Mouse (Mus musculus) frontal cortex, adult (tissue): ENCODE data around the gene Cabp4.

Experiments
- ATAC-seq: cut with Nextera tagmentation; 2 replicates; pipeline ENCODE4 v1.9.2; 2017; ENCODE audit warnings: mild to moderate bottlenecking, moderate library complexity, mixed read lengths; ENCODE audit not compliant: low TSS enrichment

The Cabp4 gene

GRCm38 (mm10) chr19:4164721-4165120, 20.9 kb upstream of the Cabp4 start:
- ATAC-seq = no peak

GRCm38 (mm10) chr19:4164100-4164499, 20.3 kb upstream of the Cabp4 start:
- no peak for ATAC-seq

- no peak for ATAC-seq
These were observed 19.7 kb upstream of the Cabp4 start for GRCm38 (mm10) chr19:4163543-4163887.

- peak; percentile 88 for ATAC-seq
These were observed 19.1 kb upstream of the Cabp4 start, which contains the start of gene Rps6kb2 for GRCm38 (mm10) chr19:4162646-4163542. Rps6kb2 (minus strand) TSS chr19:4163354.

- ATAC-seq = no peak
These were observed 15.2 kb upstream of the Cabp4 start for GRCm38 (mm10) chr19:4159049-4159448.

- ATAC-seq = no peak
These were observed 12.9 kb upstream of the Cabp4 start for GRCm38 (mm10) chr19:4156771-4157170.

- no peak for ATAC-seq
These were observed 12.3 kb upstream of the Cabp4 start for GRCm38 (mm10) chr19:4156073-4156579.

GRCm38 (mm10) chr19:4155223-4156072, 11.6 kb upstream of the Cabp4 start:
- no peak for ATAC-seq

- ATAC-seq = no peak
These were observed 10.8 kb upstream of the Cabp4 start for GRCm38 (mm10) chr19:4154437-4155222.

- ATAC-seq = no peak
These were observed 9.4 kb upstream of the Cabp4 start, which contains the start of gene Ptprcap for GRCm38 (mm10) chr19:4153232-4153654. Ptprcap (plus strand) TSS chr19:4153604.

GRCm38 (mm10) chr19:4152445-4153231, 8.8 kb upstream of the Cabp4 start:
- no peak for ATAC-seq

GRCm38 (mm10) chr19:4151898-4152297, 8.1 kb upstream of the Cabp4 start:
- ATAC-seq = no peak

GRCm38 (mm10) chr19:4151488-4151860, 7.6 kb upstream of the Cabp4 start:
- ATAC-seq = no peak

GRCm38 (mm10) chr19:4150567-4151487, 7.0 kb upstream of the Cabp4 start:
- no peak for ATAC-seq

GRCm38 (mm10) chr19:4149764-4150461, 6.1 kb upstream of the Cabp4 start:
- no peak for ATAC-seq

GRCm38 (mm10) chr19:4149283-4149682, 5.5 kb upstream of the Cabp4 start:
- no peak for ATAC-seq

GRCm38 (mm10) chr19:4148819-4149218, 5.0 kb upstream of the Cabp4 start:
- ATAC-seq = no peak

- ATAC-seq = peak; percentile 66
These were observed 4.6 kb upstream of the Cabp4 start, which contains the start of gene Coro1b for GRCm38 (mm10) chr19:4148491-4148806. Coro1b (plus strand) TSS chr19:4148619.
